20 mouse cellular contexts compared by ENCODE assay signal in the genomic region with DNA sequence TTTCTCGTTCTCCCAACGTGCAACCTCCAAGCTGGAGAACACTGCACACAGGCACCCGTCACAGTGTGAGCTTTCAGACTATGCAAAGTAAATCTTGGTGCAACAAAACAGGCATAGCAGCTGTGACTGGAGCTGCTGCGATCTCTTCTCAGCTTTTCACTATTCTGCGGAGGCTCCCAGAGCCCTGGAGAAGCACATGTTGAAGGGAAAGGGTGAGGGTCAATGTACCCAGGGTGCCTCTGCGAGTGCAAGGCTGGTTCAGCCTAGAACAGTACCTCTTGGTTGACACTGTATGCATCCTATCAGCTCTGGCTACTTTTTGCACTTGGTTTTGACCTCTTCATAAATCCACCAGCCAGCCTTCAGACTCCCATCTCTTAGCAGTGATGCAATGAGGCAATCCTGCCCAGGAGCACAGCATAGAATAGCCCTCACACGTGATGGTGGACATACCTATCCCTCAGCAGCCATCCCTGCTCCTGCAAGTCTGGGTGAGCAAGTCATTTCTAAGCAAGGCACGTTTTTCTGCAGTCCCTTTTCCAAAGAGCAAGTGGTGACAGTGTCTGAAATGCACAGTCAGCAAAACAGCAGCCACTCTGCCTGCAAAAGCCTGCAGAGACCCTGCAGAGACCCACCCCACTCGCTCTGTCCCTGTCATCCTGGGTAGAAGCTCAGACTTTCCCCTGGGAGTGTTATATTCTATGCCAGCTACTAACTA.
DNase-seq lines count a peak whose midpoint lies in the region; ATAC-seq lines count a peak whose summit lies in the region.
"Had no signal": no experiment of that assay in that cellular context is flagged by ENCODE, and none has a peak within 500 bp of the region (broad histone marks: within the 10 kb centered on the region; RNA-seq: fewer than 3 reads in every experiment).

No protein-coding gene starts in this region.

- no peak overlapping the region for H3K4me3 ChIP-seq in forebrain, embryonic 14.5 days (ENCODE audit: low read depth, low read length)
- H3K4me3 ChIP-seq in hindbrain, embryonic 16.5 days (ENCODE audit: low read length), result no peak overlapping the region
- H3K4me3 ChIP-seq in neural tube, embryonic 14.5 days (ENCODE audit: low read depth, low read length), result no peak overlapping the region
- H3K4me3 ChIP-seq: embryonic facial prominence, embryonic 12.5 days; limb, embryonic 15.5 days; megakaryocyte, embryonic 14.5 days; stomach, embryonic 15.5 days had no signal

- no peaks in the 10 kb centered on the region for H3K27me3 ChIP-seq in forebrain, embryonic 14.5 days (replicated peaks; ENCODE audit: control insufficient read depth, insufficient read depth, low read length)
- H3K27me3 ChIP-seq in hindbrain, embryonic 16.5 days (replicated peaks; ENCODE audit: control insufficient read depth, insufficient read depth, low read length), result no peaks in the 10 kb centered on the region
- H3K27me3 ChIP-seq in neural tube, embryonic 14.5 days (ENCODE audit: control insufficient read depth, insufficient read depth, low read length), result no peaks in the 10 kb centered on the region
- H3K27me3 ChIP-seq: embryonic facial prominence, embryonic 12.5 days; stomach, embryonic 15.5 days had no signal

- WGBS in forebrain, embryonic 14.5 days, result 49% methylated on average over 9 of the region's 9 CpGs
- WGBS in hindbrain, embryonic 16.5 days, result 28% methylated on average over 9 of the region's 9 CpGs
- 28% methylated on average over 9 of the region's 9 CpGs for WGBS in neural tube, embryonic 14.5 days

- no peak overlapping the region for H3K4me2 ChIP-seq in forebrain, embryonic 14.5 days (ENCODE audit: low read length)
- H3K4me2 ChIP-seq in hindbrain, embryonic 16.5 days (ENCODE audit: low read length), result no peak overlapping the region
- no peak overlapping the region for H3K4me2 ChIP-seq in neural tube, embryonic 14.5 days (ENCODE audit: low read depth, low read length)
- H3K4me2 ChIP-seq: embryonic facial prominence, embryonic 12.5 days; heart, embryonic 11.5 days; limb, embryonic 15.5 days; lung, embryonic 14.5 days; stomach, embryonic 15.5 days had no signal

- H3K36me3 ChIP-seq in forebrain, embryonic 14.5 days (ENCODE audit: control insufficient read depth, insufficient read depth, low read length), result no peaks in the 10 kb centered on the region
- no peaks in the 10 kb centered on the region for H3K36me3 ChIP-seq in hindbrain, embryonic 16.5 days (ENCODE audit: control insufficient read depth, insufficient read depth, low read length)
- no peaks in the 10 kb centered on the region for H3K36me3 ChIP-seq in neural tube, embryonic 14.5 days (ENCODE audit: control insufficient read depth, insufficient read depth, low read length)
- H3K36me3 ChIP-seq: embryonic facial prominence, embryonic 12.5 days; limb, embryonic 15.5 days; stomach, embryonic 15.5 days had no signal

- H3K9me3 ChIP-seq in forebrain, embryonic 14.5 days (replicated peaks; ENCODE audit: control insufficient read depth, low read length), result no peaks in the 10 kb centered on the region
- H3K9me3 ChIP-seq in hindbrain, embryonic 16.5 days (ENCODE audit: control insufficient read depth, low read length), result no peaks in the 10 kb centered on the region
- H3K9me3 ChIP-seq in neural tube, embryonic 14.5 days (ENCODE audit: control insufficient read depth, low read length), result no peaks in the 10 kb centered on the region
- H3K9me3 ChIP-seq: embryonic facial prominence, embryonic 12.5 days; limb, embryonic 15.5 days; megakaryocyte, embryonic 14.5 days; stomach, embryonic 15.5 days had no signal

- peak; percentile 48 to 49 for DNase-seq in right cerebral cortex, postnatal 10 days (ENCODE audit: low spot score in 2 of 2)
- DNase-seq in right cerebral cortex, postnatal 25 days, result no peak
- peak; percentile 61 for DNase-seq in forebrain, embryonic 14.5 days (ENCODE audit: low spot score)
- DNase-seq in cerebellum, adult 11 months, result no peak
- no peak for DNase-seq in urinary bladder, postnatal 14 days (ENCODE audit: low spot score)
- DNase-seq: adrenal gland, adult 2 months; cerebellum, postnatal 14 days; gastrocnemius, postnatal 14 days; kidney, adult 2 months; kidney, postnatal 4 days; layer of hippocampus, postnatal 36 days; lung, embryonic 14.5 days; thymus, postnatal 25 days had no signal

- peak; percentile 55; the same call in 1 of the 2 replicates for ATAC-seq in forebrain, embryonic 14.5 days
- ATAC-seq in hindbrain, embryonic 16.5 days, result peak; percentile 77
- peak; percentile 70 for ATAC-seq in neural tube, embryonic 14.5 days (ENCODE audit: low read depth)

- H3K27ac ChIP-seq in forebrain, embryonic 14.5 days (ENCODE audit: low read depth, low read length), result no peak overlapping the region; the same call in 1 of the 2 replicates
- no peak overlapping the region for H3K27ac ChIP-seq in hindbrain, embryonic 16.5 days (ENCODE audit: low read depth, low read length)
- H3K27ac ChIP-seq in neural tube, embryonic 14.5 days (ENCODE audit: low read depth, low read length), result peak overlapping the region; percentile 23; the same call in 1 of the 2 replicates
- H3K27ac ChIP-seq: embryonic facial prominence, embryonic 12.5 days; limb, embryonic 15.5 days; stomach, embryonic 15.5 days had no signal

- H3K9ac ChIP-seq in forebrain, embryonic 14.5 days (ENCODE audit: low read length), result peak overlapping the region; percentile 17; the same call in 1 of the 2 replicates
- no peak overlapping the region; the same call in 1 of the 2 replicates for H3K9ac ChIP-seq in hindbrain, embryonic 16.5 days (ENCODE audit: low read depth, low read length)
- H3K9ac ChIP-seq in neural tube, embryonic 14.5 days (replicated peaks; ENCODE audit: low read depth, low read length), result no peak overlapping the region
- H3K9ac ChIP-seq: embryonic facial prominence, embryonic 12.5 days; limb, embryonic 15.5 days; lung, embryonic 14.5 days; stomach, embryonic 15.5 days had no signal

- H3K4me1 ChIP-seq in forebrain, embryonic 14.5 days (ENCODE audit: control insufficient read depth, insufficient read depth, low read length), result peaks cover 18% of the 10 kb centered on the region; the same call in 1 of the 2 replicates
- peaks cover 4% of the 10 kb centered on the region; the same call in 1 of the 2 replicates for H3K4me1 ChIP-seq in hindbrain, embryonic 16.5 days (ENCODE audit: control insufficient read depth, insufficient read depth, low read depth, low read length)
- H3K4me1 ChIP-seq in neural tube, embryonic 14.5 days (ENCODE audit: control insufficient read depth, insufficient read depth, low read length), result peaks cover 4% of the 10 kb centered on the region; the same call in 1 of the 2 replicates
- H3K4me1 ChIP-seq: megakaryocyte, embryonic 14.5 days; stomach, embryonic 15.5 days had no signal

Comparison
In these comparisons a context has a peak if more than half of its experiments do, and no peak if none do; other contexts are left out.
1. DNase-seq: peak in right cerebral cortex, postnatal 10 days (2 of 2) and forebrain, embryonic 14.5 days (single experiment); none in right cerebral cortex, postnatal 25 days (single experiment), cerebellum, adult 11 months (single experiment) and urinary bladder, postnatal 14 days (single experiment).
2. Peak in every context shown above with its lines, with median percentiles within 50 percentile points of each other: ATAC-seq.